Mouse (Mus musculus) heart, embryonic 14.5 days (tissue): ENCODE data around the gene Pold2. TPM values are rescaled to one million over a fixed set of nuclear protein-coding genes. Genes with fewer than 3 reads are reported as not detected.
A peak's percentile ranks its signal among the peaks of the same experiment; 100 is the strongest.

Experiments used
- ATAC-seq: fragments of 200-750 bp; cut with Nextera tagmentation; 2 replicates; pipeline ENCODE4 v1.8.0; 2017; ENCODE audit warnings: low read depth, moderate TSS enrichment; ENCODE audit not compliant: insufficient number of reproducible peaks, insufficient read depth, low FRiP score
- H3K27ac ChIP-seq, 2 experiments: fragments of 200-500 bp in 1 of 2; fragments of 300-500 bp in 1 of 2; sonication (generic) in 1 of 2; replicated peaks in 1 of 2; 2 replicates each; pipeline ENCODE4 v1.5.1; 2012 to 2014; ENCODE audit warnings: low read depth in 2 of 2, low read length in 2 of 2, control low read depth in 1 of 2, mild to moderate bottlenecking in 1 of 2, mixed read lengths in 1 of 2; ENCODE audit not compliant: control insufficient read depth in 1 of 2, insufficient read depth in 1 of 2
- H3K27me3 ChIP-seq: fragments of 300-500 bp; sonication (generic); 2 replicates; pipeline ENCODE4 v1.6.1; 2014; ENCODE audit warnings: mild to moderate bottlenecking, low read length, control low read depth; ENCODE audit not compliant: control insufficient read depth, insufficient read depth
- H3K36me3 ChIP-seq: fragments of 300-500 bp; sonication (generic); 2 replicates; pipeline ENCODE4 v1.6.1; 2014; ENCODE audit warnings: mild to moderate bottlenecking, control low read depth, low read length, mixed read lengths; ENCODE audit not compliant: control insufficient read depth, insufficient read depth
- H3K4me1 ChIP-seq, 2 experiments: fragments of 200-500 bp in 1 of 2; fragments of 300-500 bp in 1 of 2; sonication (generic) in 1 of 2; 2 replicates each; pipeline ENCODE4 v1.6.1; 2012 to 2014; ENCODE audit warnings: low read length in 2 of 2, control low read depth in 1 of 2, mixed read lengths in 1 of 2; ENCODE audit not compliant: control insufficient read depth in 2 of 2, insufficient read depth in 2 of 2
- H3K4me2 ChIP-seq: fragments of 300-500 bp; sonication (generic); 2 replicates; pipeline ENCODE4 v1.6.1; 2014; ENCODE audit warnings: mild to moderate bottlenecking, low read length
- H3K4me3 ChIP-seq, 2 experiments: fragments of 200-500 bp in 1 of 2; fragments of 300-500 bp in 1 of 2; sonication (generic) in 1 of 2; 2 replicates each; pipeline ENCODE4 v1.5.1; 2012 to 2014; ENCODE audit warnings: low read length in 2 of 2, mild to moderate bottlenecking in 2 of 2, control low read depth in 1 of 2, low read depth in 1 of 2, moderate library complexity in 1 of 2; ENCODE audit not compliant: control insufficient read depth in 1 of 2, insufficient read depth in 1 of 2
- H3K9ac ChIP-seq: fragments of 300-500 bp; sonication (generic); 2 replicates; pipeline ENCODE4 v1.6.1; 2014; ENCODE audit warnings: mild to moderate bottlenecking, low read length
- H3K9me3 ChIP-seq: fragments of 300-500 bp; sonication (generic); 2 replicates; pipeline ENCODE4 v1.6.1; 2016; ENCODE audit warnings: low read length, control low read depth; ENCODE audit not compliant: control insufficient read depth
- WGBS: fragments of 180-500 bp; shearing (Covaris S2); extraction: QIAGEN DNeasy Blood & Tissue Kit; methylation state at CpG from one replicate; pipeline ENCODE4 v1.1.7; 2014; 5-methylcytosine and 5-hydroxymethylcytosine counted together
- polyA plus RNA-seq: library from polyadenylated mRNA; unstranded; fragments of >200 nt; fragmentation: Nextera tagmentation; extraction: Ambion mirVana; gene quantifications from 2 replicates; pipeline ENCODE4 v1.2.1, GENCODE M21; 2014

Gene Pold2
- polyA plus RNA-seq, 1 experiment from 2014 or later = 77.0 TPM

GRCm38 (mm10) chr11:5899286-5899685 lies 21.2 kb upstream of the Pold2 start:
- H3K9ac ChIP-seq = no peak overlapping the region
- ATAC-seq = no peak
- H3K4me3 ChIP-seq = no peak overlapping the region
- H3K36me3 ChIP-seq = 0 out of 2 replicates have a peak, but pooled peaks cover 4% of the 10 kb centered on the region
- no peaks in the 10 kb centered on the region for H3K9me3 ChIP-seq
- H3K4me2 ChIP-seq = 0 out of 2 replicates have a peak overlapping the region, but pooled peaks have one; percentile 73
- peaks cover 40 to 42% of the 10 kb centered on the region in 2 experiments for H3K4me1 ChIP-seq
- WGBS = 90% methylated on average over 10 of the region's 10 CpGs
- H3K27ac ChIP-seq = peak overlapping the region; percentile 77 to 81; a peak in 3 of 4 replicates
- H3K27me3 ChIP-seq = peaks cover 10% of the 10 kb centered on the region; the same call in 1 of the 2 replicates

- Histone ChIP-seq H3K4me2 (peak within 1 kb of the TSS; percentile 73), H3K4me1 (peaks cover 44 to 45% of the 10 kb centered on the region in 2 experiments), H3K9ac (peak within 1 kb of the TSS; percentile 81), H3K27ac (peak within 1 kb of the TSS; percentile 77 to 81), H3K9me3 (no peaks in the 10 kb centered on the region), H3K4me3 (peak within 1 kb of the TSS; percentile 42 to 58), H3K27me3 (0 out of 2 replicates have a peak, but pooled peaks cover 10% of the 10 kb centered on the region), H3K36me3 (0 out of 2 replicates have a peak, but pooled peaks cover 4% of the 10 kb centered on the region)
- WGBS = 18% methylated on average over 5 of the region's 5 CpGs
- ATAC-seq = peak; percentile 65
These were observed 20.4 kb upstream of the Pold2 start, which contains the start of gene Myl7 for GRCm38 (mm10) chr11:5898531-5898930. Gene Myl7, minus strand, starts transcription at chr11:5898782.

- Histone ChIP-seq H3K4me1 (peaks cover 49 to 51% of the 10 kb centered on the region in 2 experiments), H3K4me3 (peak overlapping the region; percentile 42 to 58), H3K9me3 (no peaks in the 10 kb centered on the region), H3K9ac (peak overlapping the region; percentile 81), H3K4me2 (peak overlapping the region; percentile 73), H3K27ac (peak overlapping the region; percentile 77 to 81), H3K36me3 (0 out of 2 replicates have a peak, but pooled peaks cover 4% of the 10 kb centered on the region), H3K27me3 (0 out of 2 replicates have a peak, but pooled peaks cover 7% of the 10 kb centered on the region)
- 5% methylated on average over 10 of the region's 10 CpGs for WGBS
- no peak for ATAC-seq
These were observed 19.7 kb upstream of the Pold2 start for GRCm38 (mm10) chr11:5897839-5898238.

GRCm38 (mm10) chr11:5897230-5897629 lies 19.1 kb upstream of the Pold2 start:
- Histone ChIP-seq H3K36me3 (0 out of 2 replicates have a peak, but pooled peaks cover 4% of the 10 kb centered on the region), H3K4me2 (peak overlapping the region; percentile 73), H3K27ac (peak overlapping the region; percentile 77 to 81), H3K4me1 (peaks cover 52 to 55% of the 10 kb centered on the region in 2 experiments), H3K4me3 (peak overlapping the region; percentile 42 to 58), H3K9me3 (no peaks in the 10 kb centered on the region), H3K9ac (peak overlapping the region; percentile 81), H3K27me3 (0 out of 2 replicates have a peak, but pooled peaks cover under 1% of the 10 kb centered on the region)
- WGBS = 5% methylated on average over 16 of the region's 16 CpGs
- ATAC-seq = no peak

- Histone ChIP-seq H3K4me3 (no peak overlapping the region), H3K27me3 (no peaks in the 10 kb centered on the region), H3K27ac (peak overlapping the region; percentile 55 to 77), H3K9ac (no peak overlapping the region), H3K9me3 (no peaks in the 10 kb centered on the region), H3K36me3 (0 out of 2 replicates have a peak, but pooled peaks cover 4% of the 10 kb centered on the region), H3K4me1 (peaks cover 65 to 77% of the 10 kb centered on the region in 2 experiments), H3K4me2 (no peak overlapping the region)
- WGBS = 40% methylated on average over 6 of the region's 6 CpGs
- ATAC-seq = no peak
These were observed 15.7 kb upstream of the Pold2 start for GRCm38 (mm10) chr11:5893807-5894206.

- peak overlapping the region; percentile 77 to 86 for H3K27ac ChIP-seq
- WGBS = 8% methylated on average over 4 of the region's 4 CpGs
- peaks cover 64 to 75% of the 10 kb centered on the region in 2 experiments for H3K4me1 ChIP-seq
- H3K9ac ChIP-seq = no peak overlapping the region
- 0 out of 2 replicates have a peak, but pooled peaks cover 4% of the 10 kb centered on the region for H3K36me3 ChIP-seq
- ATAC-seq = no peak
- H3K9me3 ChIP-seq = no peaks in the 10 kb centered on the region
- peak overlapping the region; percentile 9; the same call in 1 of the 2 replicates for H3K4me2 ChIP-seq
- no peak overlapping the region for H3K4me3 ChIP-seq
- no peaks in the 10 kb centered on the region for H3K27me3 ChIP-seq
These were observed 14.8 kb upstream of the Pold2 start for GRCm38 (mm10) chr11:5892810-5893368.

GRCm38 (mm10) chr11:5892151-5892591 lies 14.1 kb upstream of the Pold2 start:
- Histone ChIP-seq H3K36me3 (0 out of 2 replicates have a peak, but pooled peaks cover 4% of the 10 kb centered on the region), H3K9ac (peak overlapping the region; percentile 3; the same call in 1 of the 2 replicates), H3K4me1 (peaks cover 60 to 75% of the 10 kb centered on the region in 2 experiments), H3K27me3 (no peaks in the 10 kb centered on the region), H3K27ac (peak overlapping the region; percentile 77 to 86), H3K4me2 (0 out of 2 replicates have a peak overlapping the region, but pooled peaks have one; percentile 4), H3K4me3 (no peak overlapping the region), H3K9me3 (no peaks in the 10 kb centered on the region)
- 14% methylated on average over 8 of the region's 8 CpGs for WGBS
- 0 out of 2 replicates have a peak, but pooled peaks have one; percentile 27 for ATAC-seq
